Mouse (Mus musculus): Measurements from ENCODE around the gene Slc22a30. TPM values are rescaled to one million over a fixed set of nuclear protein-coding genes. Genes with fewer than 3 reads are reported as not detected.
"Not testable (repeated sequence)": the region's sequence is repeated elsewhere in the genome, so short reads cannot be mapped to it uniquely, and the experiment has no call there.

Slc22a30 gene
- not detected in 2 replicates for total RNA-seq (2015; ENCODE audit: low replicate concordance)
- not detected in 2 replicates for total RNA-seq (2017; ENCODE audit: low replicate concordance)

GRCm38 (mm10) chr19:8405011-8405410 lies at the start of gene Slc22a30:
Gene Slc22a30 (minus strand): TSS chr19:8405111.
- ATAC-seq (replicated peaks; ENCODE audit: low FRiP score, poor library complexity, severe bottlenecking), result not testable (repeated sequence)

- ATAC-seq (replicated peaks; ENCODE audit: low FRiP score, poor library complexity, severe bottlenecking), result no peak
These were observed 43.4 kb upstream of the Slc22a30 start for GRCm38 (mm10) chr19:8448321-8448720.

GRCm38 (mm10) chr19:8447516-8447915 lies 42.6 kb upstream of the Slc22a30 start:
- ATAC-seq (replicated peaks; ENCODE audit: low FRiP score, poor library complexity, severe bottlenecking), result no peak

- ATAC-seq (replicated peaks; ENCODE audit: low FRiP score, poor library complexity, severe bottlenecking), result no peak
These were observed 26.2 kb upstream of the Slc22a30 start for GRCm38 (mm10) chr19:8431051-8431662.

GRCm38 (mm10) chr19:8407290-8408021 lies 2.5 kb upstream of the Slc22a30 start:
- ATAC-seq (replicated peaks; ENCODE audit: low FRiP score, poor library complexity, severe bottlenecking), result not testable (repeated sequence)

Other genes starting within 250 kb of the Slc22a30 start
- gene Slc22a29, start 186.2 kb downstream of the Slc22a30 start, total RNA-seq (2015; ENCODE audit: low replicate concordance), result not detected in 2 replicates
- gene Slc22a29, start 186.2 kb downstream of the Slc22a30 start, total RNA-seq (2017; ENCODE audit: low replicate concordance), result not detected in 2 replicates
- gene Slc22a8, start 186.1 kb upstream of the Slc22a30 start, total RNA-seq (2015; ENCODE audit: low replicate concordance), result 1.1 TPM in 1 of 2 replicates, not detected in the other
- not detected in 2 replicates for gene Slc22a8, start 186.1 kb upstream of the Slc22a30 start, total RNA-seq (2017; ENCODE audit: low replicate concordance)
- not detected in 2 replicates for gene Slc22a6, start 212.9 kb upstream of the Slc22a30 start, total RNA-seq (2015; ENCODE audit: low replicate concordance)
- gene Slc22a6, start 212.9 kb upstream of the Slc22a30 start, total RNA-seq (2017; ENCODE audit: low replicate concordance), result not detected in 2 replicates

All from erythroid progenitor cell, adult 5-6 weeks (primary cell).